Mouse (Mus musculus) intestine, embryonic 14.5 days (tissue): Measurements from ENCODE around the gene Tsc22d2. TPM values are rescaled to one million over a fixed set of nuclear protein-coding genes. Genes with fewer than 3 reads are reported as not detected.

Source experiments
- ATAC-seq: fragments of 200-750 bp; cut with Nextera tagmentation; replicated peaks from 2 replicates; pipeline ENCODE4 v1.8.0; 2017; ENCODE audit warnings: low read depth, moderate number of reproducible peaks, moderate TSS enrichment, moderate library complexity; ENCODE audit not compliant: low FRiP score, low TSS enrichment
- DNase-seq: peaks from one replicate; pipeline ENCODE4 v3.0.0-alpha.2; 2018; ENCODE audit warnings: low spot score
- H3K27ac ChIP-seq: fragments of 300-500 bp; sonication (generic); 2 replicates; pipeline ENCODE4 v1.5.1; 2014; ENCODE audit warnings: low read depth, mild to moderate bottlenecking, control low read depth
- H3K27me3 ChIP-seq: fragments of 300-500 bp; sonication (generic); replicated peaks from 2 replicates; pipeline ENCODE4 v1.6.1; 2014; ENCODE audit warnings: low read length, control low read depth; ENCODE audit not compliant: control insufficient read depth, insufficient read depth
- H3K36me3 ChIP-seq: fragments of 300-500 bp; sonication (generic); 2 replicates; pipeline ENCODE4 v1.6.1; 2014; ENCODE audit warnings: low read length, control low read depth; ENCODE audit not compliant: control insufficient read depth, insufficient read depth
- H3K4me1 ChIP-seq: fragments of 300-500 bp; sonication (generic); replicated peaks from 2 replicates; pipeline ENCODE4 v1.6.1; 2014; ENCODE audit warnings: low read length, control low read depth, mixed read lengths; ENCODE audit not compliant: control insufficient read depth, insufficient read depth
- H3K4me2 ChIP-seq: fragments of 300-500 bp; sonication (generic); 2 replicates; pipeline ENCODE4 v1.6.1; 2014; ENCODE audit warnings: low read length
- H3K4me3 ChIP-seq: fragments of 300-500 bp; sonication (generic); 2 replicates; pipeline ENCODE4 v1.5.1; 2014; ENCODE audit warnings: low read depth, low read length, control low read depth, mixed read lengths
- H3K9ac ChIP-seq: fragments of 300-500 bp; sonication (generic); 2 replicates; pipeline ENCODE4 v1.6.1; 2014; ENCODE audit warnings: mild to moderate bottlenecking, low read length
- H3K9me3 ChIP-seq: fragments of 300-500 bp; sonication (generic); 2 replicates; pipeline ENCODE4 v1.6.1; 2016; ENCODE audit warnings: low read length, control low read depth; ENCODE audit not compliant: control insufficient read depth
- whole genome bisulfite sequencing: fragments of 180-500 bp; shearing (Covaris S2); extraction: QIAGEN DNeasy Blood & Tissue Kit; methylation state at CpG from one replicate; pipeline ENCODE4 v1.1.7; 2014; 5-methylcytosine and 5-hydroxymethylcytosine counted together
- polyA plus RNA-seq: library from polyadenylated mRNA; unstranded; fragments of >200 nt; fragmentation: Nextera tagmentation; extraction: Ambion mirVana; gene quantifications from 2 replicates; pipeline ENCODE4 v1.2.1, GENCODE M21; 2014

Tsc22d2 gene
- polyA plus RNA-seq, 1 experiment from 2014 or later, result 15.0 TPM

- Histone ChIP-seq H3K4me2 (peak overlapping the region; percentile 96), H3K4me3 (peak overlapping the region; percentile 95), H3K4me1 (no peaks in the 10 kb centered on the region; the same call in 1 of the 2 replicates), H3K27me3 (no peaks in the 10 kb centered on the region), H3K9ac (peak overlapping the region; percentile 93), H3K27ac (peak overlapping the region; percentile 99), H3K9me3 (no peaks in the 10 kb centered on the region), H3K36me3 (no peaks in the 10 kb centered on the region)
- DNase-seq (peak; percentile 87), ATAC-seq (peak; percentile 60)
- under 1% methylated on average over 85 of the region's 85 CpGs for WGBS
Observed at GRCm38 (mm10) chr3:58415884-58416725, 1.6 kb downstream of the Tsc22d2 start.

DNA sequence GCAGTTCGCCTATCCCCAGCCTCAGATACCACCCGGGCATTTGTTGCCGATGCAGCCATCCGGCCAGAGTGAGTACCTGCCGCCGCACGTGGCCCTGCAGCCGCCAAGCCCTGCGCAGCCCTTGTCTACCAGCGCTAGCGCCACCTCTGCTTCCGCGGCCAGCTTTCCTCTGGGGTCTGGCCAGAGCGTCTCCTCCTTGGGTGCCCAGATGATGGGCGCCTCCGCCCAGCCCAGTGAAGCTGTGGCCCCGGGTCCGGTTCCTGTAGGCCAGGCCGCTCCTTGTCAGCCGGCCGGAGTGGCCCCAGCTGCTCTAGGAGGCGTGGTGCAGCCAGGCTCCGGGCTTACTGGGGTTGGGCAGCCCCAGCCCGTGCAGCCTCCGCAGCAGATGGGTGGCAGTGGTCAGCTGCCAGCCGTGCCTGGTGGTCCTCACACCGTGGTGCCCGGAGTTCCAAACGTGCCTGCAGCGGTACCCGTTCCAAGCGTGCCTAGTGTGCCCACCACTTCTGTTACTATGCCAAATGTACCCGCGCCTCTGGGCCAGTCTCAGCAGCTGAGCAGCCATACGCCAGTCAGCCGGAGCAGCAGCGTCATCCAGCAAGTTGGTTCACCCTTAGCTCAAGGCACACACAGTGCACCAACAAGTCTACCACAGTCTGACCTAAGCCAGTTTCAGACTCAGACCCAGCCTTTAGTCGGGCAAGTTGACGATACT lies 2.4 kb downstream of the Tsc22d2 start:
- DNase-seq, result peak; percentile 79
- H3K27me3 ChIP-seq, result no peaks in the 10 kb centered on the region
- no peaks in the 10 kb centered on the region for H3K9me3 ChIP-seq
- peak overlapping the region; percentile 95 for H3K4me3 ChIP-seq
- H3K9ac ChIP-seq, result peak overlapping the region; percentile 93
- H3K27ac ChIP-seq, result peak overlapping the region; percentile 99; the same call in 1 of the 2 replicates
- under 1% methylated on average over 39 of the region's 39 CpGs for WGBS
- peak overlapping the region; percentile 96 for H3K4me2 ChIP-seq
- no peaks in the 10 kb centered on the region for H3K36me3 ChIP-seq
- peak; percentile 22 for ATAC-seq
- H3K4me1 ChIP-seq, result peaks cover 2% of the 10 kb centered on the region; the same call in 1 of the 2 replicates

DNA sequence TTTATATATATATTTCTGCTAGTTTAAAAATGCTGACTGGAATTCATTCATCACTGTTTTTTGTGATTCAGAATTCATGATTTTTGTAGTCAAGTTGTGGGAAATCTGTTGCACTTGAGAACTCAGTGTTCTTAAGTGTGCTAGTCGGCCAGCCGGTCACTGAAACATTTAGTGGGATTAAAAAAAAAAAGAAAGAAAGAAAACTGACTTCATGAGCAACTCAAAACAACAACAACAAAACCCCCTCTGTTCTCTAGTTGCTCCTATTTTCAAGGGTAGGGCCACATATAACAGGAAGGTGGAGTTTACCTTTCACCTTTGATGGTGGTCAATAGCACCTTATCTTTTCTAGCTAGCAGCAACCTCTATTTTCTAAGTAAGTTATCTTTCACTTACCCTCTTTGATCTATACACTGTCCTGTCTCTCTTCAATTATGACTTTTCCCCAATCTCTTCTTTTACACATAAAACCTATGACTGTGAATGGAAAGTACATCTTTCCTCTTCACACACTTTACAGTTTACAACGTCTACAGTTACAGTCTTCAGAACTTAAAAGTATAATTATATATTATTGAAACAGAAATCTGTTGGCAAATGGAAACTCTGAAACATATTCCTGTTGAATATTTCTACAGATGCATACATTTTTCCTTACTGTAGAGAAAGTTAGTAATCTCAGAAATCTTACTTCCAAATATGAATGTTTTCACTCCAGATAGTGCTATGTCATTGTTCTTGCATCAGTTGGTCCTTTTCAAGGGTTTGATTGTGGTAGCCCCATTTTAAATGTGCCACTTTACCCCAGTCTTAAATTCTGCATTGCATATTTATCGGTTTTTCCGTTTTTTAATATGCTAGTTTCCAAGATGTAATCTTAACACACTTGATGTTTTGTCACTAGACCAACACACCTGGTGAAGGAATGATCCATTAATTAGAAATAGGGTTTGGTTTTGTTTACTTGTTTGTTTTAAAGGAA lies 4.5 kb downstream of the Tsc22d2 start:
- 30% methylated on average over 5 of the region's 5 CpGs for WGBS
- ATAC-seq (no peak), DNase-seq (no peak)
- no peaks in the 10 kb centered on the region for H3K27me3 ChIP-seq
- H3K9me3 ChIP-seq, result no peaks in the 10 kb centered on the region
- no peak overlapping the region for H3K27ac ChIP-seq
- H3K36me3 ChIP-seq, result no peaks in the 10 kb centered on the region
- H3K4me1 ChIP-seq, result peaks cover 2% of the 10 kb centered on the region; the same call in 1 of the 2 replicates
- H3K4me2 ChIP-seq, result peak overlapping the region; percentile 96
- peak overlapping the region; percentile 95 for H3K4me3 ChIP-seq
- H3K9ac ChIP-seq, result peak overlapping the region; percentile 13; the same call in 1 of the 2 replicates

DNA sequence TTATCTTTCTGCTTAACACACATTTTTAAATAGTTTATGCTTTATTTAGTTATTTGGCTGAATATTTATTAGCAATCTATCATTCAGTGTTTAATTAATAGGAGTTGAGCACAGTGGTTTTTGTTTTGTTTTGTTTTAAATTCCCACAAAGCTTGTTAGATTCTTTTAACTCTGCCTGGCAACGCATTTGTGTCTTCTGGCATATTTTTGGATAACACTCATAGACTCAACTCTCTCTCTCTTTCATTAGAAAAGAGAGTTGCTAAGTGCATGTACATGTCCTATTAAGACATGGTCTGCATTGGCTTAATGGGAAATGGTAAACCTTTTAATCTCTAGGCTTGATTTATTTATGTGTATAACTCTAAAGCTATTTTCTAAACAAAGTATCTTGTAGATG lies 14.3 kb downstream of the Tsc22d2 start:
- WGBS, result 84% methylated on average over 1 of the region's 1 CpGs
- Histone ChIP-seq H3K9ac (no peak overlapping the region), H3K4me2 (no peak overlapping the region), H3K4me3 (no peak overlapping the region), H3K36me3 (0 out of 2 replicates have a peak, but pooled peaks cover 3% of the 10 kb centered on the region), H3K4me1 (no peaks in the 10 kb centered on the region; the same call in 1 of the 2 replicates), H3K27me3 (no peaks in the 10 kb centered on the region), H3K27ac (no peak overlapping the region), H3K9me3 (no peaks in the 10 kb centered on the region)
- no peak for ATAC-seq
- DNase-seq, result no peak

DNA sequence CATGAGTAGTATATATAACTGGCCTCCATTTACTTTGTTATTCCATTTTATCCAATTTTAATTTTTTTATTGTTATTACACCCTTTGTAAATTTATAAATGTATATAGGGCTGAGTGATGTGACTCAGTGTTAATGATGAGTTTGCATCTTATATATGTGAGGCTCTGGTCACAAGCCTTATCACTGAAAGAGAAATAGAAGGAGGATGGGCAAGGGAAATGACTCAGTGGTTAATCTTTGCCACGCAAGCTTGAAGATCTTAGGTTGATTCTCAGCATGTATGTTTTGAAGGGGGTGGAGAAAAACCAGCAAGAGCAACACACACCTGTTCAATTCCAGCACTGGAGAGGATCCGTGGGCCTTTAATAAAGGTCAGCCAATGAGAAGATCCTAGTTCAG lies 19.9 kb downstream of the Tsc22d2 start:
- Histone ChIP-seq H3K9me3 (no peaks in the 10 kb centered on the region), H3K27me3 (no peaks in the 10 kb centered on the region), H3K4me3 (no peak overlapping the region), H3K9ac (no peak overlapping the region), H3K4me2 (no peak overlapping the region), H3K4me1 (no peaks in the 10 kb centered on the region), H3K27ac (no peak overlapping the region), H3K36me3 (peaks cover 5% of the 10 kb centered on the region; the same call in 1 of the 2 replicates)
- 84% methylated on average over 2 of the region's 2 CpGs for WGBS
- no peak for DNase-seq
- no peak for ATAC-seq

DNA sequence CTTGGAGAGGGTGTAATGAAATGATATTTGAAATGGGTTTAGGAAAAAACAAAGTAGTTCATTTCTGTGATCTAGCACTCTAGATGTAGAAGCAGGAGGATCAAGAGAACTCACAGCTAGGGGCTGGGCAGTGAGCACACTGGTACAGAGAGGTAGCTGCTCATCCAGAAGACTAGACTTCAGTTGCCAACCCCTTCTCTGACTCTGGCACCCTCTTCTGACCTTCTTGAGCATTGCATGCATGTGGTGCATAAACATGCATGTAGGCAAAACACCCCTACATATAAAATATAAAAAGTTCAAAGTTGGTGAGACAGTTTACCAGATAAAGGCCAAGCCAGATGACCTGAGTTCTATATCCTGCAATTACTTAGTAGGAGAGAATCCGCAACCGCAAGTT lies 33.7 kb downstream of the Tsc22d2 start:
- H3K4me2 ChIP-seq, result no peak overlapping the region
- ATAC-seq (no peak), DNase-seq (no peak)
- no peak overlapping the region for H3K9ac ChIP-seq
- H3K27ac ChIP-seq, result no peak overlapping the region
- H3K4me1 ChIP-seq, result no peaks in the 10 kb centered on the region
- H3K36me3 ChIP-seq, result no peaks in the 10 kb centered on the region; the same call in 1 of the 2 replicates
- H3K9me3 ChIP-seq, result no peaks in the 10 kb centered on the region
- H3K4me3 ChIP-seq, result no peak overlapping the region
- H3K27me3 ChIP-seq, result no peaks in the 10 kb centered on the region
- 96% methylated on average over 2 of the region's 2 CpGs for WGBS

- H3K27ac ChIP-seq, result no peak overlapping the region
- no peaks in the 10 kb centered on the region; the same call in 1 of the 2 replicates for H3K36me3 ChIP-seq
- H3K4me1 ChIP-seq, result no peaks in the 10 kb centered on the region
- no peaks in the 10 kb centered on the region for H3K27me3 ChIP-seq
- no peaks in the 10 kb centered on the region for H3K9me3 ChIP-seq
- ATAC-seq (no peak), DNase-seq (no peak)
- WGBS, result 91% methylated on average over 3 of the region's 3 CpGs
- H3K4me2 ChIP-seq, result no peak overlapping the region
- H3K4me3 ChIP-seq, result no peak overlapping the region
- H3K9ac ChIP-seq, result no peak overlapping the region
Observed at GRCm38 (mm10) chr3:58449487-58449886, 35.0 kb downstream of the Tsc22d2 start.
